Mouse (Mus musculus) megakaryocyte, embryonic 14.5 days (primary cell): Measurements from ENCODE around the gene Nkrf.

ENCODE experiments used
- FLI1 ChIP-seq: IDR thresholded peaks from 2 replicates; pipeline ENCODE4 v1.6.1; 2012; ENCODE audit warnings: low read length, inconsistent platforms, mixed read lengths
- GATA1 ChIP-seq: IDR thresholded peaks from 3 replicates; pipeline ENCODE4 v1.6.1; 2012; ENCODE audit warnings: mixed read lengths, low read length, inconsistent platforms, borderline replicate concordance

- TF ChIP-seq FLI1, result no peak
- TF ChIP-seq GATA1, result no peak
These were observed 28.5 kb downstream of the Nkrf start for GRCm38 (mm10) chrX:36874178-36874696.
